Mouse (Mus musculus) bone marrow macrophage, adult 2 months (primary cell): ENCODE results near the gene Fads1.

Experiments used
- CTCF ChIP-seq: IDR thresholded peaks from 2 replicates; pipeline ENCODE4 v1.5.1; 2012; ENCODE audit warnings: low read depth, mild to moderate bottlenecking, low read length, moderate library complexity
- POLR2A ChIP-seq: IDR thresholded peaks from 2 replicates; pipeline ENCODE4 v1.6.1; 2012; ENCODE audit warnings: mild to moderate bottlenecking, low read depth, low read length, borderline replicate concordance

DNA sequence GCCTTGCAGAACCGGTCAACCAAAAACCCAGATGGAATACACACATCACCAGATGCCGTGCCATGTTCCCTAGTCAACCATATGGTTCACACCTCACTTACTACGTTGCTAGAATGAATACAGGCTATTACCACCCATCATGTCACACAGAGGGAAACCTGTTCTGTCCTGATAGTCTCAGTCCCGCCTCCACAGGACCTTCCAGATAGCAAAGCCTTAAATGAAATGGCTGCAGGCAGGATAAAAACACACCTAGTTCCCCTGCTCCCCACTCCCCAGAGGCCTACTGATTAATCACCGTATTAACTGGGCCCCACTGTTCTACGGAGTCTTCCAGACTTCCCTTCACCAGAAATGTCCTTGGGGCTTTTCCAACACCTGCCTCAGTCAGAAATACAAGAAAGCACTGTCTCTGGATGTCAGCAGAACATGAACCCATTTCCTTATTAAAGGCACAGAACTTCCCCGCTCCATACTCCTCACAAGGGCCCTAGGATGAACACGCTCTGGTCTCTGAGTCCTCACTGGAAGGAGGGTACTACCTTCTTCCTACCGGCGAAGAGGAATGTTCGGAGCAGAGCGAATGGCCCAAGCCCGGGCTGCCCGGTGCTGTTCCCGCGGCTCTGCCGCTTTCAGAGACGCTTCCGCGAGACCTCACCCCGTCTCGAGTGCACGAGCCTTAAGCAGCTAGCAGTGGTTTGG lies 20.6 kb downstream of the Fads1 start:
- no peak for TF ChIP-seq CTCF
- no peak for TF ChIP-seq POLR2A
